Mouse (Mus musculus) forebrain, embryonic 11.5 days (tissue): ENCODE data around the gene Bnip3. TPM values are rescaled to one million over a fixed set of nuclear protein-coding genes. Genes with fewer than 3 reads are reported as not detected.

Experiments
- ATAC-seq: fragments of 200-750 bp; cut with Nextera tagmentation; replicated peaks from 2 replicates; pipeline ENCODE4 v1.8.0; 2017; ENCODE audit warnings: moderate TSS enrichment; ENCODE audit not compliant: low FRiP score
- DNase-seq: peaks from one replicate; pipeline ENCODE4 v3.0.0-alpha.2; 2017; ENCODE audit warnings: low spot score
- H3K27ac ChIP-seq: fragments of 300-500 bp; sonication (generic); 2 replicates; pipeline ENCODE4 v1.5.1; 2014; ENCODE audit warnings: low read depth, low read length
- H3K27me3 ChIP-seq: fragments of 300-500 bp; sonication (generic); 2 replicates; pipeline ENCODE4 v1.6.1; 2014; ENCODE audit warnings: mild to moderate bottlenecking, low read length, mixed read lengths; ENCODE audit not compliant: control insufficient read depth, insufficient read depth
- H3K36me3 ChIP-seq: fragments of 300-500 bp; sonication (generic); 2 replicates; pipeline ENCODE4 v1.6.1; 2014; ENCODE audit warnings: mild to moderate bottlenecking, low read length, moderate library complexity, mixed read lengths; ENCODE audit not compliant: control insufficient read depth, insufficient read depth
- H3K4me1 ChIP-seq: fragments of 300-500 bp; sonication (generic); replicated peaks from 2 replicates; pipeline ENCODE4 v1.6.1; 2014; ENCODE audit warnings: low read length, mixed read lengths; ENCODE audit not compliant: control insufficient read depth, insufficient read depth
- H3K4me2 ChIP-seq: fragments of 300-500 bp; sonication (generic); 2 replicates; pipeline ENCODE4 v1.6.1; 2014; ENCODE audit warnings: low read depth, mild to moderate bottlenecking, low read length, moderate library complexity, mixed read lengths; ENCODE audit not compliant: severe bottlenecking
- H3K4me3 ChIP-seq: fragments of 300-500 bp; sonication (generic); 2 replicates; pipeline ENCODE4 v1.5.1; 2014; ENCODE audit warnings: low read depth, low read length
- H3K9ac ChIP-seq: fragments of 300-500 bp; sonication (generic); 2 replicates; pipeline ENCODE4 v1.6.1; 2014; ENCODE audit warnings: low read length
- H3K9me3 ChIP-seq: fragments of 300-500 bp; sonication (generic); 2 replicates; pipeline ENCODE4 v1.6.1; 2016; ENCODE audit warnings: low read length, mixed read lengths; ENCODE audit not compliant: control insufficient read depth
- WGBS: fragments of 180-500 bp; shearing (Covaris S2); extraction: QIAGEN DNeasy Blood & Tissue Kit; methylation state at CpG from one replicate; pipeline ENCODE4 v1.1.7; 2014; 5-methylcytosine and 5-hydroxymethylcytosine counted together
- polyA plus RNA-seq: library from polyadenylated mRNA; unstranded; fragments of >200 nt; fragmentation: Nextera tagmentation; extraction: Ambion mirVana; gene quantifications from 2 replicates; pipeline ENCODE4 v1.2.1, GENCODE M21; 2014

The Bnip3 gene
- 85.4 and 96.4 TPM in 2 replicates for polyA plus RNA-seq

DNA sequence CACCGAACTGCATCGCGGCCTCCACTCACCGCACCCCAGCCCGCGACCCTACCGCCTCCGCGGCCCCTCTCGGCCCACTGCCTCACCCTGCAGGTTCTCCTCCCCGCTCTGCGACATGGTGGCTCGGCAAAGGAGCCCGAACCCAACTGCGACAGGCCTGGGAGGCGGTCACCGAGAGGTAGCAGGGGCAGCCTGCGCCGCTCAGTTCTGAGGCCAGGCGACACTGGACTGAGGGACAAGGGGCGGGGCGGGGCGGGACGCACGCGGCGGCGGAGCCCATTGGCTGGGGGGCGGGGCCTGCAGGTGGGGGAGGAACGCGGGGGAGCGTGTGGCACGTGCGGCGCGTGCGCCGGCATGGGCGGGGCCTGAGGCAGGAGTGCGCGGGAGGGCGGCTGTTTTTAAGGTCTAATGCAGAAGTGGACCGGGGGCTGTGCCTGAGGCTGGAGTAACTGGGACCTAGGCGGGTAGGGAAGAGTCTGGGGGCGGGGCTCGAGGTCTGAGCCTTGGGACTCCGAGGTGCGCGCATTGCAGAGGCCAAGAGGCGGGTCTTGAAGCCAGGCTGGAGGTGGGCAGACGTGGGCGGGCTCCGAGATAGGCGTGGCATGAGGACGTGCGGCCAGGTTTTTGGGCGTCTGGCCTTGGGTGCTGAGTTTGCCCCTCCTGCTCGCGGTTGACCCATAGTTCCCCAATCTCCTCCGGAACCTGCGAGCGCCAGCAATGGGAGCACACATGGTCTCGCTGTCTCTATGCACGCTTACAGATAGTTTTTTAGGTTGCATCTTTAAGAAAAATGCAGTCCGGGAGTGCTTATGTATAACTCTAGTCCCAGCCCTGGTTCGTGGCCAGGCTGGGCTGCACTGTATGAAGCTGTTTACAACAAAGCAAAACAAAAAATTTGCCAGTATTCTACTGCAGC, at the start of gene Bnip3:
Gene Bnip3 (minus strand): TSS at position 243 of the 916 bp plus-strand sequence.
- DNase-seq (peak; percentile 98), ATAC-seq (peak; percentile 97)
- Histone ChIP-seq H3K4me3 (peak within 1 kb of the TSS; percentile 55), H3K27me3 (no peaks in the 10 kb centered on the region), H3K9ac (peak within 1 kb of the TSS; percentile 74), H3K36me3 (no peaks in the 10 kb centered on the region), H3K4me2 (peak within 1 kb of the TSS; percentile 77), H3K27ac (no peak within 1 kb of the TSS; the same call in 1 of the 2 replicates), H3K9me3 (no peaks in the 10 kb centered on the region), H3K4me1 (peaks cover 4% of the 10 kb centered on the region; the same call in 1 of the 2 replicates)
- under 1% methylated on average over 66 of the region's 66 CpGs for WGBS

DNA sequence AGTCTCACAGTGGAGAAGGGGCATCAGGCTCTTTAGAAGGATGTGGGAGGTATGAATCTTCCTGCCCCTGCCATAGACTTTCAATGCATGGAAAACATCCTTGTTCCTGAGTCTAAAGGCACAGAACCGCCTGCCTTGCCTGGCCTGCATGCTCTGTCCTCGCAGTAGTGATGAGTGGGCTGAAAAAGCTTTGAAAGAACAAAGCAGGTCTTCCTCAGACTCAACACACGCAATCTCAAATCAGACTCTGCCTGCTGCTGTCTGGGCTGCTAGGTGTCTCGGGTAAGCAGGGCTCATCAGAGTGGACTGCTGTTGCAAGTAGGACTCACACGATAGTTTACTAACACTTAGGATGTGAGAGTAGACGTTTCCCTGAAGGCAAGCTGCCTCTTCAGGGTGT, 47.8 kb upstream of the Bnip3 start:
- DNase-seq, result no peak
- ATAC-seq, result no peak
- Histone ChIP-seq H3K36me3 (no peaks in the 10 kb centered on the region), H3K27ac (no peak overlapping the region), H3K4me3 (no peak overlapping the region), H3K9me3 (no peaks in the 10 kb centered on the region), H3K9ac (no peak overlapping the region), H3K27me3 (no peaks in the 10 kb centered on the region), H3K4me1 (no peaks in the 10 kb centered on the region), H3K4me2 (no peak overlapping the region)
- WGBS, result 81% methylated on average over 6 of the region's 6 CpGs

DNA sequence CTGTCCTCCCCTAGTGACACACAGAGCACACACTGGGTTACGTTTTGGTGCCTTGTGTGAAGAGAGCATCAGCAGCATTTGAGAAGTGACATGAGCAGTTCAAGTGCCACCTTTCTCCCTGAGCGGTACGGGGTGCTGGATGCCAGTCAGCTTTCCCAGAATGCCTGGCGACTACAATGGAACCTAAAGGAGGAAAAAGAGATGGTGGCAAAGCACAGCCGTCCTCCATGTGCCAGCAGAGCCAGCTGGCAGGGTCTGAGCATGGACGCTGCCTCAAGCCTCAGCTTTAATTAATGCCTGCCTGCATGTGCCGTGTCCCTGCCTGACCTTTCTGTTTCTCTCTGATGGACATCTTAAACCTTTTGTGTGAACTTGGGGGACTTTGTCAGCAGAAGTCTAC, 46.5 kb upstream of the Bnip3 start:
- H3K4me1 ChIP-seq, result no peaks in the 10 kb centered on the region

DNA sequence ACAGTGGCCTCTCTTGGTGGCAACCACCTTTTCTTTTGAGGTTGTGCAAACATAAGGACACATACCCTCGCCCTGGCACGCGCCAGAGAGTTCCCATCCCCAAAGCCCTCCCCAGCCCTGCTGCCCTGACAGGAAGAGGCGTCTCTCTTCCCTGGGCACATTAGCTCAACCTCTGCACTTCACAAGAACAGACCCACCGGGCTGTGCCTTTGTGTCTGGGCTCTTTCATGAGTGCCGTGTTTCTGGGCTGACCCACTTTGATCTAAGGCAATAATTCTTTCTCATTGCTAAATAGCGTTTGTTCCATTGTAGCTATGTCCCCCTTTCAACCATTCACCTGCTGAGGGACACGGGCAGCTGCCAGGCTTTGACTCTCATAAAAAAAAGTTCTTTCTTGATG, 39.0 kb upstream of the Bnip3 start:
- peaks cover under 1% of the 10 kb centered on the region; the same call in 1 of the 2 replicates for H3K27me3 ChIP-seq
- no peak overlapping the region for H3K27ac ChIP-seq
- H3K9me3 ChIP-seq, result no peaks in the 10 kb centered on the region
- no peak overlapping the region for H3K4me2 ChIP-seq
- ATAC-seq, result no peak
- no peaks in the 10 kb centered on the region for H3K4me1 ChIP-seq
- no peak overlapping the region for H3K9ac ChIP-seq
- no peak for DNase-seq
- H3K4me3 ChIP-seq, result no peak overlapping the region
- no peaks in the 10 kb centered on the region for H3K36me3 ChIP-seq
- WGBS, result 57% methylated on average over 8 of the region's 8 CpGs

More for the DNA sequence above, 46.5 kb upstream of the Bnip3 start:
- H3K27me3 ChIP-seq, result no peaks in the 10 kb centered on the region
- H3K36me3 ChIP-seq, result no peaks in the 10 kb centered on the region
- no peaks in the 10 kb centered on the region for H3K9me3 ChIP-seq
- DNase-seq, result no peak
- no peak overlapping the region for H3K4me2 ChIP-seq
- no peak overlapping the region for H3K4me3 ChIP-seq
- no peak overlapping the region for H3K27ac ChIP-seq
- ATAC-seq, result no peak
- 78% methylated on average over 7 of the region's 7 CpGs for WGBS
- H3K9ac ChIP-seq, result no peak overlapping the region

DNA sequence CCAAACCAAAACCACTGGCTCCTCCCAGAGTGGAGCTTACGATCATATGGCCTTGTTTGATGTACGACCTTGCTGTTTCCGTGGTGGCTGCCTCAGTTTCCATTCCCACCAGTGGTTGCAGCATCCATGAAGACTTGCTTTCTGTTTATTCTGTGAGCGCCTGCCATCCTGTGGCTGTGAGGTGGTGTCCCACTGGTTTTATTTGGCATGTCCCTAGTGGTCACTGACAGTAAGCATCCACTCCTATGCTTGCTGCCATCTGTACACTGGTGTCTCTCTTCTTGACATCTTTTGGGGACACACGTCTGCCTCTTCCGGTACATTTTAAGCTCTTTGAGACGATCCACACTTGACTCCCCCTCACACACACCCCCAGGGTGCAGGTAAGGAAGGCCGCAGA, 38.4 kb upstream of the Bnip3 start:
- Histone ChIP-seq H3K36me3 (no peaks in the 10 kb centered on the region), H3K9ac (no peak overlapping the region), H3K4me3 (no peak overlapping the region), H3K9me3 (no peaks in the 10 kb centered on the region), H3K4me2 (no peak overlapping the region), H3K4me1 (no peaks in the 10 kb centered on the region), H3K27ac (no peak overlapping the region), H3K27me3 (peaks cover 6% of the 10 kb centered on the region; the same call in 1 of the 2 replicates)
- DNase-seq (no peak), ATAC-seq (no peak)
- WGBS, result 87% methylated on average over 8 of the region's 8 CpGs

DNA sequence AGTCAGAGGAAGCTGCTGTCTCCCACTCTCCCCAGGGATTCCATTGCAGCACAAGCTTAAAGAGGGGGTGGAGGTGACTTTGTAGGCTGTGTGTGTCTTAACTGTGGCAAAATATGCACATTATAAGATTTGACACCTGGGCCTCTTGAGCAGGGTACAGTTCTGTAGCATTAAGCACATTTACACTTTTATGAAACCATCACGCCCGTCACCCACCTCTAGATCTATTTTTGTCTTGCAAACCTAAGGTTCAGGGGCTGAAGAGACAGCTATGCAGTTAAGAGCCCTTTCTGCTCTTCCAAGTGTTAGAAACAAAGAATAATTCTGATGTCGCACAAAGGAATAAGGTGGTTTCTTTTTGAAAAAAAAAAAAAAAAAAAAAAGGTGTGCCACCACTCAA, 36.3 kb upstream of the Bnip3 start:
- DNase-seq (no peak), ATAC-seq (no peak)
- no peaks in the 10 kb centered on the region for H3K36me3 ChIP-seq
- peaks cover 6% of the 10 kb centered on the region; the same call in 1 of the 2 replicates for H3K4me1 ChIP-seq
- H3K27me3 ChIP-seq, result peaks cover 26% of the 10 kb centered on the region
- no peak overlapping the region for H3K9ac ChIP-seq
- H3K27ac ChIP-seq, result no peak overlapping the region
- WGBS, result 61% methylated on average over 3 of the region's 3 CpGs
- H3K9me3 ChIP-seq, result no peaks in the 10 kb centered on the region
- no peak overlapping the region for H3K4me3 ChIP-seq
- H3K4me2 ChIP-seq, result no peak overlapping the region

DNA sequence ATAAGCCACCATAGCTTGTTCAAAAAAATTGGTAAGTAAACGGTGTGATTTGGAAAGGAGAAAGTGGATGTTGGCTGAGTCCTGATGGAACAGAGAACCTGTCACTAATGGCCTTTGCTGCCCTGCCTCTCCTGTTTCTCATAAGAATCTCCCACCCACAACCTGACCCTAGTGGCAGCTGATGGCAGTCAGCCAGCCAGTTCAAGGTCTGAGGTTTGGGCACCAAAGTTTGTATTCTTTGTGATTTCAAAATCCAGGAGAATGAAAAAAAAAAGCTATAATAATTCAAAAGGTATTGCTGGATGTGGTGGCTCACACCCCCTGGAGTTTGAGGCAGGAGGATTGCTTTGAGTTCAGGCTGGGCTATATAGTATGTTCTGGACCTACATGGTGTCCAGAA, 33.0 kb upstream of the Bnip3 start:
- H3K9ac ChIP-seq, result no peak overlapping the region
- DNase-seq (no peak), ATAC-seq (no peak)
- no peaks in the 10 kb centered on the region for H3K36me3 ChIP-seq
- no peaks in the 10 kb centered on the region for H3K9me3 ChIP-seq
- H3K27me3 ChIP-seq, result peaks cover 45% of the 10 kb centered on the region
- no peak overlapping the region for H3K4me2 ChIP-seq
- 91% methylated on average over 1 of the region's 1 CpGs for WGBS
- no peak overlapping the region for H3K27ac ChIP-seq
- H3K4me1 ChIP-seq, result peaks cover 8% of the 10 kb centered on the region; the same call in 1 of the 2 replicates
- no peak overlapping the region for H3K4me3 ChIP-seq

DNA sequence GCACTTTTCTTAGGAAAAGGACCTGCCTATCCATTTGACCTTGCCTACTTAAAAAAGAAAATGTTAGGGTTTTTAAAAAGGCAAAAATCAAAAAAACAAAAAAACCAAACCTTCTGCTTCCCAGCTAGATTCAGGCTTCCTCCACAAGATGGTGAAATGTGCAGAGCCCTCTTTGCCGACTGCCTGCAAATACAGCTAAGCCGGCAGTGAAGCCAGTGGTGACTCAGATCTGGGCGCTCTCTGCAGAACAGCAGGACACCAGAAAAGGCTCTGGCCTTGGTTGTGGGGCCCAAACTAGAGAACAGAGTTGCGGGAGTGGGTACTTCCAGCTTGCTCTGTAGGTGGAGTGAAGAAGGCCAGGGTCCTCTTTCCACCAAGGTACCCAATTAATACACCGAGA, 32.3 kb upstream of the Bnip3 start:
- Histone ChIP-seq H3K27me3 (peaks cover 45% of the 10 kb centered on the region), H3K4me2 (no peak overlapping the region), H3K4me1 (peaks cover 8% of the 10 kb centered on the region; the same call in 1 of the 2 replicates), H3K36me3 (no peaks in the 10 kb centered on the region), H3K27ac (no peak overlapping the region), H3K4me3 (no peak overlapping the region; the same call in 1 of the 2 replicates), H3K9me3 (no peaks in the 10 kb centered on the region), H3K9ac (no peak overlapping the region)
- no peak for ATAC-seq
- WGBS, result 26% methylated on average over 5 of the region's 5 CpGs
- no peak for DNase-seq
